Mouse (Mus musculus): ENCODE measurements around the gene Pprc1. TPM values are rescaled to one million over a fixed set of nuclear protein-coding genes. Genes with fewer than 3 reads are reported as not detected.

The Pprc1 gene
- polyA plus RNA-seq, 1 experiment from 2014 or later = 61.3 TPM

DNA sequence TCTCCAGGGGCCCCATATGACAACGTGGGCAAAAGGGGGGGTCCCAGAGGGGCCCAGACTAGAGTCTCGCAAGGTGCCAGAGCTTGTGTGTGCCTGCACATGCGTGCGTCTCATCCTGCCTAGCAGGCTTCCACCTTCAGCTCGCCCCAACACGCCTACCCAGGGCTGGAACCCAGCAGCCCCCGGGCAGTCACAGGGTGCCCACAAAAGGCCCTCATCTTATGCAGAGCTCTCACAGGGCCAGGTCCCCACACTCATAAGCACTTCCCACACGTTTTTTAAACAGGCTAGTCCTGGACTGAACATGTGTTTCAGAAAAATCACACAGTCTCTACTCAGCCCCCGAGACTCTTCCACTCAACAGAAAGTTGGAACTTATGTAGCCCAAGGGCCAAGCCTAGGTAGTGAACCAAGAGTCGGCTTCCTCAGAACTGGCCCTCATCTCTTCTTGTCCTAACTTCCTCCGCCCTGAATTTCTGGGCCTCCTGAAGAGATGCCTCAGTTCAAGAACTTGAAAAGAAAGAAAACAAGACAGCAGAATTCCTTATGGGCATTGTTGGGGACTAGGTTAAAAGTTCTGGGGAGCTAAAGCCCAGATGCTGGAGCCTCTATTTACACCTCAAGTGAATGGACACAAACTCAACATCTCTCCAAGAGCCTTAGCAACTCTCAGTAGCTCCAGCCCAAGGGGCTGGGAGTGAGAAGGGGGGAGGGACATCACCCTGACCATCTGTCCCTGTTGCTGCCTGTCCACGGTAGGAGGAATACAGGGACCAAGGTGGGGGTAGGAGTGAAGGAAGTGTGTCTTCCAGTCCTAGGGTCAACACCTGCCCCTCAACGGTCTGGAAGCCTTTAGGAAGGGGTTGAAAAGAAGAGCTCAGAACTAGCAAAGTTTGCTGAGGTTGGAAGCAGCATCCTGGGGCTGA, 6.5 kb upstream of the Pprc1 start:
- no peak for ATAC-seq (replicated peaks; ENCODE audit: low FRiP score)
- WGBS = 19% methylated on average over 13 of the region's 13 CpGs
- no peak for DNase-seq (ENCODE audit: low spot score)
- Histone ChIP-seq H3K9ac (ENCODE audit: low read length) (peak overlapping the region; percentile 98), H3K4me1 (replicated peaks; ENCODE audit: control insufficient read depth, insufficient read depth, low read length) (peaks cover 41% of the 10 kb centered on the region), H3K36me3 (ENCODE audit: control insufficient read depth, insufficient read depth, low read length) (peaks cover 35% of the 10 kb centered on the region), H3K27me3 (ENCODE audit: control insufficient read depth, insufficient read depth, low read length) (no peaks in the 10 kb centered on the region), H3K27ac (ENCODE audit: low read depth, low read length) (peak overlapping the region; percentile 92), H3K9me3 (ENCODE audit: control insufficient read depth, low read length) (no peaks in the 10 kb centered on the region), H3K4me3 (ENCODE audit: low read depth, low read length) (peak overlapping the region; percentile 94), H3K4me2 (ENCODE audit: low read depth, low read length, severe bottlenecking) (peak overlapping the region; percentile 95)

DNA sequence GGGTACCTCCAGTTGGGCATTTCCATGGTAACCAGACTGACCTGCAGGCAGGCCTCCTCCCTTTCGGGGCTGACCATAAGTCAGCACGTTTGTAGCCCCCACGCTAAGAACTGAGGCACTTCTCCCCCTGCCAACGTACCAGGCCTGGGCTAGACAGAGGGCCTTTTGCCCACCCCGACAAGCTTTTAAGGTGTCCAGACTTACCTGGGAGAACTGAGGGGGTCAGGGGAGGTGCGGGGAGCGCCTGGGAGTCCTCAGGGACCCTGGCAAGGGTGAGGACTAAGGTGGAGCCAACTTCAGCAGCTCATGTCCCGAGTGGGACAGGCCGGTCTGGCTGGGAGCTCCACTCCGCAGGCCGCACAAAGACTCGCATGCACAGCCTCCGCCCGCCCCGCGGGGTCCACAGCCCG, 5.8 kb upstream of the Pprc1 start:
- Histone ChIP-seq H3K36me3 (ENCODE audit: control insufficient read depth, insufficient read depth, low read length) (peaks cover 29% of the 10 kb centered on the region), H3K9me3 (ENCODE audit: control insufficient read depth, low read length) (no peaks in the 10 kb centered on the region), H3K4me1 (replicated peaks; ENCODE audit: control insufficient read depth, insufficient read depth, low read length) (peaks cover 44% of the 10 kb centered on the region), H3K4me3 (ENCODE audit: low read depth, low read length) (peak overlapping the region; percentile 94), H3K27ac (ENCODE audit: low read depth, low read length) (peak overlapping the region; percentile 92), H3K9ac (ENCODE audit: low read length) (peak overlapping the region; percentile 98), H3K27me3 (ENCODE audit: control insufficient read depth, insufficient read depth, low read length) (no peaks in the 10 kb centered on the region), H3K4me2 (ENCODE audit: low read depth, low read length, severe bottlenecking) (peak overlapping the region; percentile 95)
- ATAC-seq (replicated peaks; ENCODE audit: low FRiP score) (peak; percentile 42), DNase-seq (ENCODE audit: low spot score) (peak; percentile 71)
- under 1% methylated on average over 13 of the region's 17 CpGs for WGBS

- H3K27ac ChIP-seq (ENCODE audit: low read depth, low read length) = peak overlapping the region; percentile 92
- H3K4me1 ChIP-seq (replicated peaks; ENCODE audit: control insufficient read depth, insufficient read depth, low read length) = peaks cover 44% of the 10 kb centered on the region
- H3K36me3 ChIP-seq (ENCODE audit: control insufficient read depth, insufficient read depth, low read length) = peaks cover 23% of the 10 kb centered on the region
- 3% methylated on average over 21 of the region's 30 CpGs for WGBS
- DNase-seq (ENCODE audit: low spot score) = peak; percentile 97
- H3K4me3 ChIP-seq (ENCODE audit: low read depth, low read length) = peak overlapping the region; percentile 94
- peak overlapping the region; percentile 95 for H3K4me2 ChIP-seq (ENCODE audit: low read depth, low read length, severe bottlenecking)
- peak overlapping the region; percentile 98 for H3K9ac ChIP-seq (ENCODE audit: low read length)
- ATAC-seq (replicated peaks; ENCODE audit: low FRiP score) = peak; percentile 80
- no peaks in the 10 kb centered on the region for H3K27me3 ChIP-seq (ENCODE audit: control insufficient read depth, insufficient read depth, low read length)
- no peaks in the 10 kb centered on the region for H3K9me3 ChIP-seq (ENCODE audit: control insufficient read depth, low read length)
These were observed 5.2 kb upstream of the Pprc1 start for GRCm38 (mm10) chr19:46039478-46039877.

DNA sequence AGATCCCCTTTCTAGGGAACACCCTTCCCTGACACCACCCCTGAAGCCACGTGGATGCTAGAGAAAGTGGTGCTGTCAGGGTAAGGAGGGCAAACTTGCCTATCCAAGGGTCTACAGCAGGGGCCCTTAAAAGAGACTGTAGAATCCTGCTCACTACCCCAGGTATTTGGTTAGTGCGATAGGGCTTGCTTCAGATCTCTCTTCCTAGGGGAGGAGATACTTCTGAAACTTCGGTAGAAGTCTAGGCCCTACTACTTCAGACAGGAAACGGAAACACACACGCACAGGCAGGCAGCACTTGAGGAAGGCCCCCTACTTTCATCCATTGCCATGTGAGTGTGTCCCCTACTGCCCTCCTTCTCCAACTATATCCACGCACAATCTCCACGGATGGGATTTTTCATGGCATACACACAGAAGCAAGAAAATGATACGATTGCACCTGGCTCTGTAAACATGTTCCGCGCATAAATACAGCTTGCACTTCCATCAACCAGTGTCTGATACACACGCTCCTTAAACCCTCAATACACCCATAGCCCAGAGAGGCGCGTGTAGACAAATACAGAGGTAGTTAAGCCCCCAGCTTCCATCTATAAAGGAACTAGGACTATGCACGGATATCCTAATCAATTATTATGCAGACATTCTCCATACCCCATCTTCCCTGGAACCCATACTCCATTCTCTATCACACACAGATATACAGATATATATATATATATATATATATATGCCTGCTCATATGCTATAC, 4.4 kb upstream of the Pprc1 start:
- Histone ChIP-seq H3K36me3 (ENCODE audit: control insufficient read depth, insufficient read depth, low read length) (peaks cover 15% of the 10 kb centered on the region), H3K27ac (ENCODE audit: low read depth, low read length) (peak overlapping the region; percentile 92), H3K9me3 (ENCODE audit: control insufficient read depth, low read length) (no peaks in the 10 kb centered on the region), H3K27me3 (ENCODE audit: control insufficient read depth, insufficient read depth, low read length) (no peaks in the 10 kb centered on the region), H3K4me3 (ENCODE audit: low read depth, low read length) (0 out of 2 replicates have a peak overlapping the region, but pooled peaks have one; percentile 94), H3K9ac (ENCODE audit: low read length) (peak overlapping the region; percentile 49), H3K4me2 (ENCODE audit: low read depth, low read length, severe bottlenecking) (peak overlapping the region; percentile 95), H3K4me1 (replicated peaks; ENCODE audit: control insufficient read depth, insufficient read depth, low read length) (peaks cover 44% of the 10 kb centered on the region)
- ATAC-seq (replicated peaks; ENCODE audit: low FRiP score) (no peak), DNase-seq (ENCODE audit: low spot score) (no peak)
- WGBS = 39% methylated on average over 14 of the region's 14 CpGs

DNA sequence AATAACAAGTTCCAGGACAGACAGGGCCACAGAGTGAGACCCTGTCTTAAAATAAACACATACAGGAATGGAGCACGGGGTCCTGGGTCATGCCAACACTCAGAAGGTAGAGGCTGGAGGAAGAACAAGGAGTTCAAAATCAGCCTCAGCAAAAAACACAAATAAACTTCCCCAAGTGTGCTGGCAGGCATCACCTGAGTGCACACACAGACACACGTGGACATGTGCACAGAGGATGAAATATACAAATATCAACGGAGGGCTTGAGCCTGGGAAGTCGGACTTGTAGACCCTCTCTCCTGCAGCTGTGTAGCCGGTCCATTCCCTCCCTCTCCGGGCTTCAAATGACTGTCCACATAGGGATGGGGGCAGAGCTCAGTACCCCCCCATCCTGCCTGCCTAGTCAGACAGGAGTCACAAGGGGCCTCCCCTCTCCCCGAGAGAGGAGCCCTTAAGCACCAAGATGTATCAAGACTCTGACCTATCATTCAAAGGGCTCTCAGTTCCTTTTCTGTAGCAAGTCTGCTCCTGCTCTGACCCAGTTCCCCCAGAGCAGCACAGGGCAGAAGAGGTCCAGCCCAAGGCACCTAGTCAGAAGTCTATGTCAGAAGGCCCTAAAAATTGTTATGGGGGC, 3.3 kb upstream of the Pprc1 start:
- no peak for DNase-seq (ENCODE audit: low spot score)
- Histone ChIP-seq H3K4me1 (replicated peaks; ENCODE audit: control insufficient read depth, insufficient read depth, low read length) (peaks cover 48% of the 10 kb centered on the region), H3K36me3 (ENCODE audit: control insufficient read depth, insufficient read depth, low read length) (peaks cover 4% of the 10 kb centered on the region), H3K4me2 (ENCODE audit: low read depth, low read length, severe bottlenecking) (peak overlapping the region; percentile 78), H3K9me3 (ENCODE audit: control insufficient read depth, low read length) (no peaks in the 10 kb centered on the region), H3K27me3 (ENCODE audit: control insufficient read depth, insufficient read depth, low read length) (no peaks in the 10 kb centered on the region), H3K4me3 (ENCODE audit: low read depth, low read length) (peak overlapping the region; percentile 95), H3K9ac (ENCODE audit: low read length) (peak overlapping the region; percentile 67), H3K27ac (ENCODE audit: low read depth, low read length) (peak overlapping the region; percentile 99)
- WGBS = 16% methylated on average over 7 of the region's 7 CpGs
- no peak for ATAC-seq (replicated peaks; ENCODE audit: low FRiP score)

DNA sequence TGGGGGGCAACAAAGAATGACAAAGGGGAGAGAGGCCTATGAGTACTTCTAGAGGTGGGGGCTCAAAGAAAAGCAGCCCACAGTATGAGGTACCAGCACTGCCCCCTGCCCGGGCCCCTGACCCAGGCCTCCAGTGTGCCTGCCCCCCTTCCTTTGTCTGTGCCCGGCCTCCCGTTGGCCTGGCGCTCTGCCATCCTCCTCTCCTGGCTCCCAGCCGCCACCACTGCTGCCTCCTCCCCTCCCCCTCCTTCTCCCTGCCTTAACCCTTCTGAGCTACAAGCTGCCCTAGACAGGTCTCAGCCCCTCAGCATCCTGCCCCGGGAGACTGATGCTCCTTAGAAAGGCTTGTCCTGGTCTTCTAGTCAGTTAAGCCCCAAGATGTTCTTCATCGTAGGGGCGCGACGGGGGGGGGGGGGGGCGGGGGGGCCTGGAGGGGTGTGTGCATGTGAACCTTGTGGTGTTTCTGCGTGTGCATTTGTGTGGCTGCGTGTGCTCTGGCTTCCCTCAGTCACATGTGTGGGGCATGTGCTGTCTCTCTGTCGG, 2.7 kb upstream of the Pprc1 start:
- 0% methylated on average over 12 of the region's 14 CpGs for WGBS
- Histone ChIP-seq H3K4me3 (ENCODE audit: low read depth, low read length) (peak overlapping the region; percentile 95), H3K4me2 (ENCODE audit: low read depth, low read length, severe bottlenecking) (peak overlapping the region; percentile 78), H3K9me3 (ENCODE audit: control insufficient read depth, low read length) (no peaks in the 10 kb centered on the region), H3K27ac (ENCODE audit: low read depth, low read length) (peak overlapping the region; percentile 99), H3K27me3 (ENCODE audit: control insufficient read depth, insufficient read depth, low read length) (no peaks in the 10 kb centered on the region), H3K36me3 (ENCODE audit: control insufficient read depth, insufficient read depth, low read length) (no peaks in the 10 kb centered on the region; the same call in 1 of the 2 replicates), H3K4me1 (replicated peaks; ENCODE audit: control insufficient read depth, insufficient read depth, low read length) (peaks cover 47% of the 10 kb centered on the region), H3K9ac (ENCODE audit: low read length) (peak overlapping the region; percentile 67)
- ATAC-seq (replicated peaks; ENCODE audit: low FRiP score) (peak; percentile 50), DNase-seq (ENCODE audit: low spot score) (peak; percentile 91)

- 9% methylated on average over 6 of the region's 6 CpGs for WGBS
- no peak for DNase-seq (ENCODE audit: low spot score)
- Histone ChIP-seq H3K9me3 (ENCODE audit: control insufficient read depth, low read length) (no peaks in the 10 kb centered on the region), H3K36me3 (ENCODE audit: control insufficient read depth, insufficient read depth, low read length) (no peaks in the 10 kb centered on the region), H3K27ac (ENCODE audit: low read depth, low read length) (peak overlapping the region; percentile 99), H3K27me3 (ENCODE audit: control insufficient read depth, insufficient read depth, low read length) (no peaks in the 10 kb centered on the region), H3K4me2 (ENCODE audit: low read depth, low read length, severe bottlenecking) (peak overlapping the region; percentile 78), H3K4me3 (ENCODE audit: low read depth, low read length) (peak overlapping the region; percentile 95), H3K4me1 (replicated peaks; ENCODE audit: control insufficient read depth, insufficient read depth, low read length) (peaks cover 43% of the 10 kb centered on the region), H3K9ac (ENCODE audit: low read length) (peak overlapping the region; percentile 67)
- peak; percentile 38 for ATAC-seq (replicated peaks; ENCODE audit: low FRiP score)
These were observed 2.1 kb upstream of the Pprc1 start for GRCm38 (mm10) chr19:46042476-46043011.

DNA sequence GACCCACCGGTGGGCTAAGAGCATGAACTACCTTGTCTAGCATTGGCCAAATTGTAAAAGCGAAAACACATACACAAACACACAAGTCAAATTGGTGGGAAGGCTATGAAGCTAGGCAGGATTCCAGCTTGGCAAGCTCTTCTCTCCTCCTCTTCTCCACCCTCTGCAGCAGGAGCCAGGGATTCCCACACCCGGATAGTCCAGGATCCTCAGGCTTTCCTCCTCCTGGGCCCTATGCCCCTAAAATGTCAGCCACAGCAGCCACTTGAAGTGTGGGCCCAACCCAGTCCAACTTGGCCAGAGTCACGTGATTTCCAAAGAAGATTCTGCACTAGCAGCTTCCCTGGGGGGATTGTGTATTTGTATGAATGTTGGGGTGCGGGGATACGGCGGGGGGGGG, 1.3 kb upstream of the Pprc1 start:
- H3K9me3 ChIP-seq (ENCODE audit: control insufficient read depth, low read length) = no peaks in the 10 kb centered on the region
- H3K4me3 ChIP-seq (ENCODE audit: low read depth, low read length) = peak overlapping the region; percentile 95
- H3K27ac ChIP-seq (ENCODE audit: low read depth, low read length) = peak overlapping the region; percentile 99
- no peaks in the 10 kb centered on the region for H3K27me3 ChIP-seq (ENCODE audit: control insufficient read depth, insufficient read depth, low read length)
- H3K9ac ChIP-seq (ENCODE audit: low read length) = peak overlapping the region; percentile 31
- DNase-seq (ENCODE audit: low spot score) (no peak), ATAC-seq (replicated peaks; ENCODE audit: low FRiP score) (no peak)
- H3K4me2 ChIP-seq (ENCODE audit: low read depth, low read length, severe bottlenecking) = peak overlapping the region; percentile 78
- no peaks in the 10 kb centered on the region for H3K36me3 ChIP-seq (ENCODE audit: control insufficient read depth, insufficient read depth, low read length)
- 68% methylated on average over 7 of the region's 7 CpGs for WGBS
- H3K4me1 ChIP-seq (replicated peaks; ENCODE audit: control insufficient read depth, insufficient read depth, low read length) = peaks cover 41% of the 10 kb centered on the region

Measured in forebrain, embryonic 11.5 days (tissue).